ENCODE assay signal across 9 mouse cellular contexts in genomic region chr7:109614939-109615338, GRCm38 (mm10).
DNase-seq lines count a peak whose midpoint lies in the region; ATAC-seq and TF ChIP-seq lines count a peak whose summit lies in the region.
"Had no signal": no experiment of that assay in that cellular context is flagged by ENCODE, and none has a peak within 500 bp of the region (broad histone marks: within the 10 kb centered on the region; RNA-seq: fewer than 3 reads in every experiment).

No protein-coding gene starts in this region.

- 41% methylated on average over 4 of the region's 4 CpGs for WGBS in kidney, adult 2 months
- 21% methylated on average over 4 of the region's 4 CpGs for WGBS in embryonic facial prominence, embryonic 10.5 days
- 42% methylated on average over 4 of the region's 4 CpGs for WGBS in heart, embryonic 16.5 days
- 8% methylated on average over 4 of the region's 4 CpGs for WGBS in midbrain, embryonic 14.5 days

- peaks cover 22% of the 10 kb centered on the region; the same call in 1 of the 2 replicates for H3K4me1 ChIP-seq in kidney, adult 2 months (ENCODE audit: control insufficient read depth, insufficient read depth, low read length)
- peaks cover 76% of the 10 kb centered on the region for H3K4me1 ChIP-seq in embryonic facial prominence, embryonic 10.5 days
- peaks cover 58% of the 10 kb centered on the region for H3K4me1 ChIP-seq in heart, embryonic 16.5 days (ENCODE audit: control insufficient read depth, insufficient read depth, low read length)
- H3K4me1 ChIP-seq in midbrain, embryonic 14.5 days (ENCODE audit: control insufficient read depth, insufficient read depth, low read length): peaks cover 24% of the 10 kb centered on the region

- peak overlapping the region; percentile 53 for H3K4me3 ChIP-seq in kidney, adult 2 months (ENCODE audit: insufficient read depth, low read depth, low read length)
- peak overlapping the region; percentile 55 for H3K4me3 ChIP-seq in embryonic facial prominence, embryonic 10.5 days
- peak overlapping the region; percentile 55 for H3K4me3 ChIP-seq in heart, embryonic 16.5 days (ENCODE audit: low read length)
- no peak overlapping the region for H3K4me3 ChIP-seq in midbrain, embryonic 14.5 days (replicated peaks; ENCODE audit: low read depth, low read length)

- no peak for ATAC-seq in heart, embryonic 16.5 days (replicated peaks; ENCODE audit: extremely low read depth, insufficient read depth, low FRiP score)
- no peak for ATAC-seq in midbrain, embryonic 14.5 days (ENCODE audit: low FRiP score, low TSS enrichment)
- no peak for ATAC-seq in erythroblast, adult 5-6 weeks (replicated peaks; ENCODE audit: low FRiP score, poor library complexity, severe bottlenecking)

- H3K9me3 ChIP-seq in embryonic facial prominence, embryonic 10.5 days: no peaks in the 10 kb centered on the region
- H3K9me3 ChIP-seq in heart, embryonic 16.5 days (replicated peaks; ENCODE audit: control insufficient read depth, low read length): no peaks in the 10 kb centered on the region
- no peaks in the 10 kb centered on the region for H3K9me3 ChIP-seq in midbrain, embryonic 14.5 days (ENCODE audit: control insufficient read depth, low read length)

- H3K9ac ChIP-seq in heart, embryonic 16.5 days (ENCODE audit: low read length): peak overlapping the region; percentile 71
- H3K9ac ChIP-seq in midbrain, embryonic 14.5 days (replicated peaks; ENCODE audit: low read length): no peak overlapping the region; the same call in 1 of the 2 replicates

- no peaks in the 10 kb centered on the region for H3K36me3 ChIP-seq in kidney, adult 2 months (ENCODE audit: control insufficient read depth, insufficient read depth, low read length)
- H3K36me3 ChIP-seq in embryonic facial prominence, embryonic 10.5 days (replicated peaks): no peaks in the 10 kb centered on the region
- H3K36me3 ChIP-seq in heart, embryonic 16.5 days (ENCODE audit: control insufficient read depth, insufficient read depth): no peaks in the 10 kb centered on the region
- H3K36me3 ChIP-seq in midbrain, embryonic 14.5 days (ENCODE audit: control insufficient read depth, insufficient read depth, low read length): no peaks in the 10 kb centered on the region

- DNase-seq in kidney, adult 2 months: no peak
- DNase-seq in kidney, adult 11 months: no peak
- no peak for DNase-seq in embryonic facial prominence, embryonic 10.5 days (ENCODE audit: low spot score)
- no peak for DNase-seq in midbrain, embryonic 14.5 days
- no peak for DNase-seq in gastrocnemius, postnatal 10 days
- DNase-seq in layer of hippocampus, adult 8-10 months (ENCODE audit: low spot score in 2 of 2): no peak
- DNase-seq: thymus, postnatal 14 days had no signal

- no peak for TF ChIP-seq POLR2A in kidney, adult 2 months (IDR thresholded peaks at IDR 0.05; ENCODE audit: low read depth, low read length)

- peak overlapping the region; percentile 74 for H3K27ac ChIP-seq in kidney, adult 2 months (ENCODE audit: insufficient read depth, low read depth, low read length)
- H3K27ac ChIP-seq in embryonic facial prominence, embryonic 10.5 days (replicated peaks): peak overlapping the region; percentile 87
- H3K27ac ChIP-seq in heart, embryonic 16.5 days (ENCODE audit: low read length): peak overlapping the region; percentile 95
- H3K27ac ChIP-seq in midbrain, embryonic 14.5 days (replicated peaks; ENCODE audit: low read depth, low read length): peak overlapping the region; percentile 74; the same call in 1 of the 2 replicates

- H3K4me2 ChIP-seq in heart, embryonic 16.5 days (ENCODE audit: low read depth, low read length): peak overlapping the region; percentile 64
- peak overlapping the region; percentile 61 for H3K4me2 ChIP-seq in midbrain, embryonic 14.5 days (ENCODE audit: low read length)

- H3K27me3 ChIP-seq in kidney, adult 2 months (replicated peaks; ENCODE audit: control insufficient read depth, insufficient read depth, low read length): no peaks in the 10 kb centered on the region
- no peaks in the 10 kb centered on the region for H3K27me3 ChIP-seq in embryonic facial prominence, embryonic 10.5 days (replicated peaks; ENCODE audit: low read depth, poor library complexity, severe bottlenecking)
- H3K27me3 ChIP-seq in heart, embryonic 16.5 days (ENCODE audit: control insufficient read depth, insufficient read depth, low read length): no peaks in the 10 kb centered on the region
- H3K27me3 ChIP-seq in midbrain, embryonic 14.5 days (ENCODE audit: control insufficient read depth, insufficient read depth, low read length): no peaks in the 10 kb centered on the region

- TF ChIP-seq CTCF in kidney, adult 2 months (conservative IDR thresholded peaks at IDR 0.05; ENCODE audit: insufficient read depth, insufficient read length, low read depth, low read length): no peak
